Mouse (Mus musculus) liver, embryonic 14.5 days (tissue): ENCODE measurements around the gene Cdyl2. TPM values are rescaled to one million over a fixed set of nuclear protein-coding genes. Genes with fewer than 3 reads are reported as not detected.
A peak's percentile ranks its signal among the peaks of the same experiment; 100 is the strongest.

ENCODE experiments used
- ATAC-seq: fragments of 200-750 bp; cut with Nextera tagmentation; 2 replicates; pipeline ENCODE4 v1.8.0; 2017; ENCODE audit warnings: moderate number of reproducible peaks, mild to moderate bottlenecking, moderate library complexity; ENCODE audit not compliant: insufficient read depth
- DNase-seq, 3 experiments: peaks; one replicate each; pipeline ENCODE4 v3.0.0-alpha.2; 2012 to 2013; ENCODE audit warnings: low read depth in 3 of 3, low spot score in 3 of 3
- H3K27ac ChIP-seq: fragments of 300-500 bp; sonication (generic); 2 replicates; pipeline ENCODE4 v1.5.1; 2014; ENCODE audit warnings: moderate library complexity, mild to moderate bottlenecking, control low read depth, inconsistent platforms
- H3K27me3 ChIP-seq: fragments of 300-500 bp; sonication (generic); 2 replicates; pipeline ENCODE4 v1.6.1; 2014; ENCODE audit warnings: mild to moderate bottlenecking, low read length, moderate library complexity; ENCODE audit not compliant: control insufficient read depth, insufficient read depth
- H3K36me3 ChIP-seq: fragments of 300-500 bp; sonication (generic); replicated peaks from 2 replicates; pipeline ENCODE4 v1.6.1; 2014; ENCODE audit warnings: low read depth; ENCODE audit not compliant: control insufficient read depth, insufficient read depth
- H3K4me1 ChIP-seq, 2 experiments: fragments of 200-500 bp in 1 of 2; fragments of 300-500 bp in 1 of 2; sonication (generic) in 1 of 2; replicated peaks; 2 replicates each; pipeline ENCODE4 v1.6.1; 2012 to 2014; ENCODE audit warnings: antibody characterized with exemption in 1 of 2, inconsistent platforms in 1 of 2, low read length in 1 of 2; ENCODE audit not compliant: control insufficient read depth in 2 of 2, insufficient read depth in 2 of 2
- H3K4me2 ChIP-seq: fragments of 300-500 bp; sonication (generic); 2 replicates; pipeline ENCODE4 v1.6.1; 2014; ENCODE audit warnings: low read depth, mild to moderate bottlenecking, control low read depth, moderate library complexity
- H3K4me3 ChIP-seq, 2 experiments: fragments of 200-500 bp in 1 of 2; fragments of 300-500 bp in 1 of 2; sonication (generic) in 1 of 2; 2 replicates each; pipeline ENCODE4 v1.5.1; 2012 to 2014; ENCODE audit warnings: low read depth in 2 of 2, low read length in 2 of 2, mild to moderate bottlenecking in 2 of 2, control low read depth in 1 of 2, inconsistent platforms in 1 of 2, moderate library complexity in 1 of 2; ENCODE audit not compliant: insufficient read depth in 1 of 2
- H3K9ac ChIP-seq: fragments of 300-500 bp; sonication (generic); replicated peaks from 2 replicates; pipeline ENCODE4 v1.6.1; 2014; ENCODE audit warnings: mild to moderate bottlenecking, control low read depth, moderate library complexity
- H3K9me3 ChIP-seq: fragments of 300-500 bp; sonication (generic); 2 replicates; pipeline ENCODE4 v1.6.1; 2016; ENCODE audit warnings: low read length, mixed read lengths; ENCODE audit not compliant: control insufficient read depth
- CTCF ChIP-seq: IDR thresholded peaks from 2 replicates; pipeline ENCODE4 v1.5.1; 2016; ENCODE audit warnings: antibody characterized with exemption, low read depth, control low read depth
- EP300 ChIP-seq: IDR thresholded peaks from 2 replicates; pipeline ENCODE4 v1.6.1; 2016; ENCODE audit warnings: antibody characterized with exemption, low read depth
- WGBS: fragments of 180-500 bp; shearing (Covaris S2); extraction: QIAGEN DNeasy Blood & Tissue Kit; methylation state at CpG from one replicate; pipeline ENCODE4 v1.1.7; 2014; ENCODE audit not compliant: insufficient replicate concordance; 5-methylcytosine and 5-hydroxymethylcytosine counted together
- polyA plus RNA-seq, 2 experiments: library from polyadenylated mRNA; depleted of rRNA in 1 of 2; stranded (reverse) in 1 of 2; unstranded in 1 of 2; fragments of >200 nt; fragmentation: Nextera tagmentation in 1 of 2; extraction: Ambion mirVana in 1 of 2; gene quantifications; 2 replicates each; pipeline versions ENCODE4 v1.2.1 to v1.2.3; 2012 to 2014

Gene Cdyl2
- polyA plus RNA-seq, 2 experiments: 0.77 to 1.5 TPM

DNA sequence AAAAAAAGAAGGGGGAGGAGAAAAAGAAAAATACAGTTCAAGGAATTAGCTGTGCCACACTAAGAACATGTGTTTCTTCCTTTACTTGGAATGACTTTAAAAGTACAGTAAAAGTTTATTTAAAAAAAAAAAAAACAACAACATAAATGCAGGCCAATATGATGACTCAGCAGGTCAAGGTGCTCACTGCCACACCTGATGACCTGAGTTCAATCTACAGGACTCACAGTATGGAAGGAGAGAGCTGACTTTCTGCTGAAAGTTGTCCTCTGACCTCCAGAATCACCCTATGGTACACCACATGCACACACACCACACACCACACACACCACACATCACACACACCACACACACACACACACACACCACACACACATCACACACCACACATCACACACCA is 116.4 kb downstream of the Cdyl2 start:
- Histone ChIP-seq H3K4me1 (no peaks in the 10 kb centered on the region), H3K27me3 (no peaks in the 10 kb centered on the region), H3K4me3 (no peak overlapping the region), H3K27ac (no peak overlapping the region), H3K9ac (no peak overlapping the region), H3K4me2 (no peak overlapping the region), H3K9me3 (no peaks in the 10 kb centered on the region), H3K36me3 (no peaks in the 10 kb centered on the region)
- ATAC-seq: no peak
- no peak for DNase-seq
- TF ChIP-seq EP300 (no peak), CTCF (no peak)

DNA sequence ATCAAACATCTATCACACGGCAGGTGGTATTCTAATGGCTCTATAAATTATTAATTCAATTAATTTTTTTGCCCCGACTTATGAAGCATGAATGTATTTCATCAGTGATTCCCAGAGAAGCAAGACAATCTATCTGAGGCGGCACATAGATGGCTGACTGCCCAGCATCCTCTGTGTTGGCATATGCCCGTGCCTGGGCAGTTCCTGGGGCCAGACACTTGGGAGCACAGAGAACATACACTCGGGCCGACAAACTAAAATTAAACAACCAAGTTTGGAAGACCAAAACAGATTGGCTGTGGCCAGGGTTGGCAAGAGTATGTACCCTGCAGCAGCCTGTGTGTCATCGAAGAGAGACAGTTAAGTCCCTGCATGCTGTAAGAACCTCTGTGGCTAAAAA is 117.9 kb downstream of the Cdyl2 start:
- H3K36me3 ChIP-seq: no peaks in the 10 kb centered on the region
- no peaks in the 10 kb centered on the region for H3K4me1 ChIP-seq
- ATAC-seq (no peak), DNase-seq (no peak)
- no peak overlapping the region for H3K27ac ChIP-seq
- TF ChIP-seq EP300: no peak
- TF ChIP-seq CTCF: no peak
- no peaks in the 10 kb centered on the region for H3K9me3 ChIP-seq
- H3K4me3 ChIP-seq: no peak overlapping the region
- H3K4me2 ChIP-seq: no peak overlapping the region
- 73% methylated on average over 7 of the region's 7 CpGs for WGBS
- no peaks in the 10 kb centered on the region for H3K27me3 ChIP-seq
- H3K9ac ChIP-seq: no peak overlapping the region

DNA sequence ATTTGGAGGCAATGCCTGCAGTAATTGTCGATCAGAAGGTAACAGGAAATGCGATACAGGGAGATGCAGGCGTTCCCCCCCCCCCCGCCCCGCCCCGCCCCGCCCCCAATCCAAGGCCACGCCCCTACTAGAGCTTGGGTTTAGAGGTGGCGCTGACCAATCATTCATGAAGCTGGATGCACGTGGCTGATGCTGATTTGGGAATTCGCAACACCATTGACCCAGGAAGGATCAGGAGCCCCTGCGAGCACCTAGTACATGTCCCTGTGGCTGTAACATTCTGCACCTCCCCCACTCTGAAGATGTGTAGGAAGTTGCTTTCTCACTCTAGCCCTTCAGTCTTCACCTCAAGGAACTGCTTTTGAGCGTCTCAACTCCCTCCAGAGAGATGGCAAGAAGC is 126.6 kb downstream of the Cdyl2 start:
- ATAC-seq: no peak
- TF ChIP-seq CTCF (no peak), EP300 (no peak)
- Histone ChIP-seq H3K4me2 (no peak overlapping the region), H3K9ac (no peak overlapping the region), H3K9me3 (no peaks in the 10 kb centered on the region; the same call in 1 of the 2 replicates), H3K4me3 (no peak overlapping the region), H3K27ac (no peak overlapping the region), H3K4me1 (no peaks in the 10 kb centered on the region), H3K36me3 (no peaks in the 10 kb centered on the region), H3K27me3 (no peaks in the 10 kb centered on the region)
- WGBS: 43% methylated on average over 9 of the region's 13 CpGs
- DNase-seq: no peak

DNA sequence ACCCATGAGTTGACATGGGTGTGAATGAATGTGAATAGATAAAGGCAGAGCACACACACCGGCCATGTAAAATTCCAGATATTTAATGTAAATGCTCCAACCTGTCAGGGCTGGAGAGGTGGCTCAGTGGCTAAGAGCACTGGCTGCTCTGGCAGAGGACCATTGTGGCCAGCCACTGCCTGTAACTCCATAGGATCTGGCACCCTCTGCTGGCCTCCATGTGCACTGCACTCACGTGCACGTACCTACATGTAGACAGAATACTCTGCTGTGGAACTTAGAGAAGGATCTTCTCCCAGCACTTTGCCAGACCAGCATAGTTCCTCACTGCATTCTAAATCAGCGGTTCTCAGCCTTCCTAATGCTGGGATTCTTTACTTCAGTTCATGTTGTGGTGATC is 130.0 kb downstream of the Cdyl2 start:
- Histone ChIP-seq H3K27me3 (no peaks in the 10 kb centered on the region), H3K4me3 (no peak overlapping the region), H3K27ac (no peak overlapping the region), H3K9ac (no peak overlapping the region), H3K4me2 (no peak overlapping the region), H3K4me1 (no peaks in the 10 kb centered on the region), H3K9me3 (no peaks in the 10 kb centered on the region; the same call in 1 of the 2 replicates), H3K36me3 (no peaks in the 10 kb centered on the region)
- DNase-seq: no peak
- ATAC-seq: no peak
- 78% methylated on average over 4 of the region's 4 CpGs for WGBS
- TF ChIP-seq EP300 (no peak), CTCF (peak; percentile 62)

DNA sequence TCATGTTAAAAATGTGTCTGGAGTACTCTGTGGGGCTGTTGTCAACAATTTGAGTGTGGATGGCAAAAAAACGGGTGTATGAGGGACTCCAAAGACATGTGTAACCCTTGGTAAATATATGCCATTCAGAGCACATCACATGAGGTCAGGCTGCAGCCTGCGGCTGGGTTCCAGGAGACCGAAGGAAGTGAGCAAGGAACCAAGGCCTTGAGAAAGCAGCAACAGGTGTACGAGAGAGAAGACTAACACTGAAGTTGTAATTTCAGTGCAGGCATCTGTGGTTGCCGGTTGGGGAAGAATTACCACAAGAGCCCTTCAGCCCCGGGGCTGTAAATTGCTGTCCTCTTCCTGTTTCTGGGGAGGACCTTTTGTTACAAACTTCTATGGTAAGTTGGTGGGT is 133.1 kb downstream of the Cdyl2 start:
- Histone ChIP-seq H3K9me3 (no peaks in the 10 kb centered on the region), H3K27me3 (no peaks in the 10 kb centered on the region), H3K4me1 (no peaks in the 10 kb centered on the region), H3K27ac (no peak overlapping the region), H3K9ac (no peak overlapping the region), H3K36me3 (no peaks in the 10 kb centered on the region), H3K4me2 (no peak overlapping the region), H3K4me3 (no peak overlapping the region)
- ATAC-seq (no peak), DNase-seq (no peak)
- WGBS: 25% methylated on average over 6 of the region's 6 CpGs
- TF ChIP-seq EP300: no peak
- no peak for TF ChIP-seq CTCF
